Mouse (Mus musculus) testis, adult 2 months (tissue): ENCODE results near the gene Gm17581.

Experiments used
- CTCF ChIP-seq: fragments of 200-500 bp; IDR thresholded peaks from 2 replicates; pipeline ENCODE4 v1.5.1; 2012; ENCODE audit warnings: low read depth, mild to moderate bottlenecking, inconsistent platforms, low read length, moderate library complexity; ENCODE audit not compliant: control insufficient read depth, insufficient read depth, insufficient replicate concordance
- POLR2A ChIP-seq: fragments of 200-500 bp; IDR thresholded peaks from 2 replicates; pipeline ENCODE4 v1.6.1; 2012; ENCODE audit warnings: low read depth, mild to moderate bottlenecking, inconsistent platforms, low read length, moderate library complexity; ENCODE audit not compliant: control insufficient read depth

DNA sequence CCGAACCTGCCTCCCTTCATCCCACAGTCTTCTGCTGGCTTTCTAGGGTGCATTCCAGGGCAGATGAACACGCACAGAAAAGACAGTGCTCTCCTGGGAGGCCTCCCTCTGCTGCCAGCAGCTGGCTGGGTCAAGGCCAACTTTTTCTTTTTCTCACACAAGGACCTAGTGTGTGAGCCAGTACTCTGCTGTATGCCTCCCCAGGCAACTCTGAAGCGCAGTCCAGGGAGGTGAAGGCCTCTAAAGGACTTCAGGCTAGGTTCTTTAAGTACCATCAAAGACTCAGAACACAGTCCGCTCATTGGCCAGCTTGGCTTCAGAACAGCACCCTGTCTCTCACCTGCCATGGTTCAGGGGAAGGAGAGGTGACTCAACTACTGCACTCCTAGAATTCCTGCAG, 28.4 kb downstream of the Gm17581 start:
- TF ChIP-seq POLR2A, result no peak
- no peak for TF ChIP-seq CTCF
